Mouse (Mus musculus) spleen, postnatal 14 days (tissue): ENCODE data around the gene Ltbp1.

Experiments
- DNase-seq, 2 experiments: peaks; one replicate each; pipeline ENCODE4 v3.0.0; 2021 to 2022; ENCODE audit warnings: low spot score in 2 of 2

Ltbp1 gene

GRCm38 (mm10) chr17:75238655-75239054, 233.3 kb downstream of the Ltbp1 start:
- DNase-seq: no peak

- no peak for DNase-seq
These were observed 234.2 kb downstream of the Ltbp1 start for GRCm38 (mm10) chr17:75239545-75239944.

- DNase-seq: no peak
These were observed 236.7 kb downstream of the Ltbp1 start for GRCm38 (mm10) chr17:75242086-75242485.

- DNase-seq: no peak
These were observed 237.9 kb downstream of the Ltbp1 start for GRCm38 (mm10) chr17:75243221-75243620.

- DNase-seq: no peak
These were observed 238.8 kb downstream of the Ltbp1 start for GRCm38 (mm10) chr17:75244148-75244547.

- no peak for DNase-seq
These were observed 239.7 kb downstream of the Ltbp1 start for GRCm38 (mm10) chr17:75245085-75245484.

GRCm38 (mm10) chr17:75248632-75249031, 243.3 kb downstream of the Ltbp1 start:
- no peak for DNase-seq

GRCm38 (mm10) chr17:75250571-75250970, 245.2 kb downstream of the Ltbp1 start:
- no peak for DNase-seq

GRCm38 (mm10) chr17:75251094-75251493, 245.7 kb downstream of the Ltbp1 start:
- no peak for DNase-seq

- DNase-seq: no peak
These were observed 247.2 kb downstream of the Ltbp1 start for GRCm38 (mm10) chr17:75252540-75252939.

- DNase-seq: no peak
These were observed 249.5 kb downstream of the Ltbp1 start for GRCm38 (mm10) chr17:75254909-75255308.

GRCm38 (mm10) chr17:75255967-75256366, 250.6 kb downstream of the Ltbp1 start:
- no peak for DNase-seq

- no peak for DNase-seq
These were observed 253.1 kb downstream of the Ltbp1 start for GRCm38 (mm10) chr17:75258427-75258826.

GRCm38 (mm10) chr17:75263336-75263990, 258.1 kb downstream of the Ltbp1 start:
- DNase-seq: no peak

GRCm38 (mm10) chr17:75268506-75268905, 263.1 kb downstream of the Ltbp1 start:
- no peak for DNase-seq

- no peak for DNase-seq
These were observed 267.1 kb downstream of the Ltbp1 start for GRCm38 (mm10) chr17:75272446-75272845.

GRCm38 (mm10) chr17:75273272-75273671, 267.9 kb downstream of the Ltbp1 start:
- no peak for DNase-seq

GRCm38 (mm10) chr17:75275302-75275701, 269.9 kb downstream of the Ltbp1 start:
- no peak for DNase-seq

GRCm38 (mm10) chr17:75278106-75278505, 272.7 kb downstream of the Ltbp1 start:
- no peak for DNase-seq

- no peak for DNase-seq
These were observed 273.2 kb downstream of the Ltbp1 start for GRCm38 (mm10) chr17:75278561-75278960.

GRCm38 (mm10) chr17:75281345-75281744, 276.0 kb downstream of the Ltbp1 start:
- no peak for DNase-seq

GRCm38 (mm10) chr17:75284876-75285708, 279.7 kb downstream of the Ltbp1 start:
- no peak for DNase-seq

GRCm38 (mm10) chr17:75292986-75293385, 287.6 kb downstream of the Ltbp1 start:
- DNase-seq: no peak
